Comparison of ENCODE assay signal across 12 mouse cellular contexts in genomic region chr8:12390640-12391365, GRCm38 (mm10). TPM values are rescaled to one million over a fixed set of nuclear protein-coding genes. Genes with fewer than 3 reads are reported as not detected.
DNase-seq lines count a peak whose midpoint lies in the region; ATAC-seq lines count a peak whose summit lies in the region.
"Had no signal": no experiment of that assay in that cellular context is flagged by ENCODE, and none has a peak within 500 bp of the region (broad histone marks: within the 10 kb centered on the region; RNA-seq: fewer than 3 reads in every experiment).

No protein-coding gene starts in this region.

- WGBS in neural tube, embryonic 15.5 days = 2% methylated on average over 38 of the region's 38 CpGs
- 2% methylated on average over 38 of the region's 38 CpGs for WGBS in forebrain, embryonic 13.5 days
- 2% methylated on average over 38 of the region's 38 CpGs for WGBS in midbrain, embryonic 10.5 days

- peak; percentile 53 for DNase-seq in neural tube, embryonic 10.5 days (ENCODE audit: extremely low spot score, low spot score)
- DNase-seq in midbrain, embryonic 10.5 days (ENCODE audit: low spot score) = peak; percentile 59
- DNase-seq in spleen, postnatal 36 days (ENCODE audit: low spot score in 2 of 2) = no peak
- DNase-seq in heart, postnatal 4 days = no peak
- DNase-seq in right cerebral cortex, adult 2 months (ENCODE audit: low spot score in 2 of 2) = no peak
- DNase-seq: kidney, postnatal 25 days had no signal

- no peak for ATAC-seq in neural tube, embryonic 15.5 days (ENCODE audit: low FRiP score)
- ATAC-seq in forebrain, embryonic 13.5 days = no peak

- no peak overlapping the region for H3K27ac ChIP-seq in neural tube, embryonic 15.5 days (replicated peaks)
- H3K27ac ChIP-seq in forebrain, embryonic 13.5 days = peak overlapping the region; percentile 54
- no peak overlapping the region for H3K27ac ChIP-seq in midbrain, embryonic 10.5 days (replicated peaks)
- H3K27ac ChIP-seq: lung, embryonic 15.5 days had no signal

- no peak overlapping the region for H3K4me3 ChIP-seq in neural tube, embryonic 15.5 days (replicated peaks)
- peak overlapping the region; percentile 59 for H3K4me3 ChIP-seq in forebrain, embryonic 13.5 days
- H3K4me3 ChIP-seq in midbrain, embryonic 10.5 days = peak overlapping the region; percentile 23
- H3K4me3 ChIP-seq: lung, embryonic 15.5 days; myocyte had no signal

- no peak overlapping the region for H3K9ac ChIP-seq in neural tube, embryonic 15.5 days (replicated peaks)
- H3K9ac ChIP-seq in forebrain, embryonic 13.5 days = peak overlapping the region; percentile 91
- H3K9ac ChIP-seq: lung, embryonic 15.5 days had no signal

- no peak overlapping the region for H3K4me2 ChIP-seq in neural tube, embryonic 15.5 days
- peak overlapping the region; percentile 88 for H3K4me2 ChIP-seq in forebrain, embryonic 13.5 days
- H3K4me2 ChIP-seq: lung, embryonic 15.5 days had no signal

- peaks cover 82% of the 10 kb centered on the region for H3K27me3 ChIP-seq in neural tube, embryonic 15.5 days (replicated peaks)
- peaks cover 48% of the 10 kb centered on the region for H3K27me3 ChIP-seq in forebrain, embryonic 13.5 days
- H3K27me3 ChIP-seq in midbrain, embryonic 10.5 days (ENCODE audit: low read depth, poor library complexity, severe bottlenecking) = peaks cover 100% of the 10 kb centered on the region

- H3K4me1 ChIP-seq in neural tube, embryonic 15.5 days = peaks cover 22% of the 10 kb centered on the region
- H3K4me1 ChIP-seq in forebrain, embryonic 13.5 days = peaks cover 86% of the 10 kb centered on the region
- peaks cover 84% of the 10 kb centered on the region for H3K4me1 ChIP-seq in midbrain, embryonic 10.5 days

- no peaks in the 10 kb centered on the region for H3K36me3 ChIP-seq in neural tube, embryonic 15.5 days
- H3K36me3 ChIP-seq in forebrain, embryonic 13.5 days (ENCODE audit: poor library complexity, severe bottlenecking) = no peaks in the 10 kb centered on the region
- H3K36me3 ChIP-seq in midbrain, embryonic 10.5 days = no peaks in the 10 kb centered on the region
- H3K36me3 ChIP-seq: lung, embryonic 15.5 days had no signal

- no peaks in the 10 kb centered on the region for H3K9me3 ChIP-seq in neural tube, embryonic 15.5 days (replicated peaks)
- H3K9me3 ChIP-seq in forebrain, embryonic 13.5 days (replicated peaks) = no peaks in the 10 kb centered on the region
- no peaks in the 10 kb centered on the region for H3K9me3 ChIP-seq in midbrain, embryonic 10.5 days (replicated peaks)
- H3K9me3 ChIP-seq: lung, embryonic 15.5 days had no signal

RNA-seq across cellular contexts. Expression of gene Sox1, which starts 4.3 kb away (rescaled TPM):
- 0.40 and 0.91 TPM in 2 replicates for polyA plus RNA-seq in neural tube, embryonic 15.5 days (2015; fragmentation: Nextera tagmentation; extraction: Ambion mirVana)
- polyA plus RNA-seq in forebrain, embryonic 13.5 days (2015; fragmentation: Nextera tagmentation; extraction: Ambion mirVana) = 7.7 and 8.8 TPM in 2 replicates
- polyA plus RNA-seq in midbrain, embryonic 10.5 days (2016; fragmentation: Nextera tagmentation; extraction: Ambion mirVana) = 3.2 and 3.4 TPM in 2 replicates
- total RNA-seq in heart, postnatal 4 days (2021) = not detected
- total RNA-seq: CH12.LX; heart, postnatal 10 days had no signal
- polyA plus RNA-seq: lung, embryonic 15.5 days; myocyte had no signal

Comparison
In these comparisons a context has a peak if more than half of its experiments do, and no peak if none do; other contexts are left out.
1. DNase-seq: peak in neural tube, embryonic 10.5 days (single experiment) and midbrain, embryonic 10.5 days (single experiment); none in spleen, postnatal 36 days (0 of 2), heart, postnatal 4 days (single experiment) and right cerebral cortex, adult 2 months (0 of 2).